Mouse (Mus musculus) urinary bladder, postnatal 14 days (tissue): ENCODE measurements at regions not wholly inside any gene's neighbourhood (a gene's known extent, or its start where the extent isn't known, plus 50 kb on each side); places are given as distances from the start of the nearest gene placed in this dataset.

ENCODE experiments used
- DNase-seq: peaks from one replicate; pipeline ENCODE4 v3.0.0; 2021; ENCODE audit warnings: low spot score

DNA sequence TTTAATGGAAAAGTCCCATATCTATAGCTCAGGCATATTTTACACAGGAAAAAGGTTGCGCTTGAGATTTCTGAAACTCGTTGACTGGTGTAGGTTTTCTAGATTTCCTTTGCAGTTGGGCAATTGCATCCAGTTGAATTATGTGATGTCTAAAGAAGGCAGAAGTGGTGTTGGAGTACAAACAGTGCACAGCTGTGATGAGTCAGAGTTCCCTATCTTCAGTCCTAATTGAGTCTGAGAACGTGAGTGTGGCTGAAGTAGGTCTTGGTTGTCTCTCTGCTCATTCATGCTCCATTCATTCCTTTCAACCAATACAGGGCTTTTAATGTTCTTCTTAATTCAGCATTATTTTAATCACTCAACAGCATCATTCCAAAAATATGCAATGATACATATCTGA lies 142.9 kb upstream of the Dpyd start:
- no peak for DNase-seq

DNA sequence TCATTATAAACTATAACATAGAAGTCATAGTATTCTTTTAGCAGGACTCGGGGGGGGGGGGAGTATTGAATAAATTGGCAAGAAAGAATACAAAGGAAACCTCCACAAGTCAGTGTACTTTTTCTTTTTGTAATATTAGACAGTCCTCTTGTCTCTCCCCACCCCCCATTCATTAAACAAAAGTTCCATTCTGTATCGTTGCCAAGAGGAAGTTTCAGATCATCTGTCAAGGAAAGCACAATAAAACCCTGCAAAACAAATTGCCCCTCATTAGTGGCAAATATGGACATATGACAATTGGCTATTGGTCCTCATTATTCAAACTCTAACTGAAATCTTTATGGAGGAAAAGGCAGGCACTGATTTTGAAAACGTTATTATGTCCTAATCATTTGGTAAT lies 140.2 kb upstream of the Dpyd start:
- no peak for DNase-seq

DNA sequence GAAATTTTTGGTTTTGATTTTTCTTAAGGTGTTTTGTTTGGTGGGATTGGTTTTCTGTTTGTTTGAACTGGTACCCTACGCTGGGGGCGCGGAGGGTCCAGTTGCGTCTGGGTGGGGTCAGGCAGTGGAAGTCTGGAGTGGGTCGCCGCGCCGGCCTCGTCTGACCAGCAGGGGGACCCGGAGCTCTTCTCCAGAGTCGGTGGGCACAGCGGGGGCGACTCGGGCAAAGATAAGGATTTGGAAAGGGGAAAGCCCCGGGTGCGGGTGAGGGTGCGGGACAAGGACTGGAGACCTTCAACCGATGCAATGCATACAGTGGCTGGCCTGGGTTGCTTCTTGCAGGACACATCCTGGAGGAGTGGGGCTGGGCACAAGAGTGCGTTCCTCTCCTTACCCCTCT lies 136.2 kb upstream of the Dpyd start:
- DNase-seq, result no peak

DNA sequence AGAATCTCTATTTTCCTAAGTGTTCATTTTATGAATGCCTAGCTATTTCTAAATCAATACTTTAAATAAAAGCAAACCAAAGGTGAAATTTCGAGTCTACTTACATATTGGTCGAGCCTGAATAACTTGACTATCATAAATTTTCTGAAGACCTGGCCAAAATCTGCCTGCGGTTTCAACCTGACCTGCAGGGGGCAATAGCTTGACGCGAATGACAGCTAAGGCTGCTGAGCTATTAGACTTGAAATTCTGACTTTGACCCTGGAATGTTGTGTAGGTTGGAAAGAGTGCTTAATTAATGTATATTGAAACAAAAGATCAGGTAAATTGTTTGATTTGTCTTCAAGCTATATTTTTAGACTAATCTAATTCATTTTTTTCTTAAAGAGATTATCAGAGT lies 133.4 kb upstream of the Dpyd start:
- peak; percentile 24 for DNase-seq

- DNase-seq, result no peak
Observed at GRCm38 (mm10) chr3:118429825-118430630, 131.9 kb upstream of the Dpyd start.

- DNase-seq, result no peak
Observed at GRCm38 (mm10) chr3:118430631-118430906, 131.4 kb upstream of the Dpyd start.

DNA sequence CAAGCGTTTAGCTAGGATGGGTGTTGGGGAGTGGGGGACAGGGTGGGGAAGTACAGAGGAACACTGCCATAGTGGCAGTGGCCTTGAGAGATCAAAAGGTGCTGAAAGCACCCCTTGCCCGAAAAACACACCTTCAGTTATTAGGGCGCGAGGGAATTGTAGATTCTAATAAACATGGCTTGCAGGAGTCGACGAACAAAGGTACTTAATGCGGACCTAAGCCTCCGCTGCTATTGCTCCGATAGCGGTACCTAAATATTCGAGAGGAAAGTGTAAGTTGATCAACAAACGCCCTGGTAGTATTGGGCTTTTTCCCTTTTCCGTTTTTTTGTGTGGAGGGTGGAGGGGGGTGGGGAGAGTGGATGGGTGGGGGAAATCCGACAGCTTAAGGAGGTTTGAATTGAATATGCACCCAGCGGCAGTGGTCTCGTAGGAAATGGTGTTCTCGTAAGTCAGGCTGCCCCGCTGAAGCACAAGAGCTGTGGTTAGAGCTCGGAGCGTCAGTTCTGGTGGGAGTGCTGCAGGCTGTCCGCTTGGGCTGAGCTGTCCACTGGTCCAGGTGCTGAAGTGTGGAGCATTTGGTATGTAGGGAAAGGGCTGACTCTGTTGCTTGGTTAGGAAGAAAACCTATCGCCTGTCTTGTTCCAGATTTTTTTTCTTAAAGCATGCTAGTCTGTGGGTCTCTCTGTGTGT lies 130.8 kb upstream of the Dpyd start:
- DNase-seq, result peak; percentile 72

DNA sequence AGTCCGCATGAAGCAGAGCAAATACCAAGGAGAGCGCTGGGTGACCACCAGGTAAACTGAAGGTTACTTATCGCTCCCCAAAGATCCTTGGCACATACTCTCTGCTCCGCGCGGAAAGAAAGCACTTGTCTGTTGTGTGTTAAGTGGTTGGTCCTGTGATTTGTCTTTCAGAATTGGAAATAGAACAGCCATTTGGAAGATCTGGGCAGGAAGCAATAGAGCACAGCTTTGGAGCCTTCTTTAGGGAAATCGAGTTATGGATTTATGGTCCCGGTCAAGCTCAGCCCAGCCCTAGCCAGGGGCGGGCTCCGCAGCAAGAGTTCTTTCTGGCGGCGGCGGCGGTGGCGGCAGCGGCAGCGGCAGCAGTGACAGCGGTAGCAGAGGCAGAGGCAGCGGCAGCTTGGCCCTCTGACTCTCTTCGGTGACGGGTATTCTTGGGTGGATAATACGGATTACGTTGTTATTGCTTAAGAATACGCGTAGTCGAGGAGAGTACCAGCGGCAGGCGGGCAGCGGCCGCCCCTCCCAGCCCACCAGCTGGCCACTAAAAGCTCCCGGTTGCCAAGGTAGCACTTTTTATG lies 128.4 kb upstream of the Dpyd start:
- DNase-seq, result no peak

GRCm38 (mm10) chr3:118434311-118434710 lies 127.6 kb upstream of the Dpyd start:
- DNase-seq, result no peak

GRCm38 (mm10) chr3:118434847-118435246 lies 127.1 kb upstream of the Dpyd start:
- no peak for DNase-seq

- no peak for DNase-seq
Observed at GRCm38 (mm10) chr3:118435248-118435647, 126.7 kb upstream of the Dpyd start.

GRCm38 (mm10) chr3:118443742-118444332 lies 118.1 kb upstream of the Dpyd start:
- DNase-seq, result no peak

GRCm38 (mm10) chr3:118445360-118445759 lies 116.6 kb upstream of the Dpyd start:
- no peak for DNase-seq

DNA sequence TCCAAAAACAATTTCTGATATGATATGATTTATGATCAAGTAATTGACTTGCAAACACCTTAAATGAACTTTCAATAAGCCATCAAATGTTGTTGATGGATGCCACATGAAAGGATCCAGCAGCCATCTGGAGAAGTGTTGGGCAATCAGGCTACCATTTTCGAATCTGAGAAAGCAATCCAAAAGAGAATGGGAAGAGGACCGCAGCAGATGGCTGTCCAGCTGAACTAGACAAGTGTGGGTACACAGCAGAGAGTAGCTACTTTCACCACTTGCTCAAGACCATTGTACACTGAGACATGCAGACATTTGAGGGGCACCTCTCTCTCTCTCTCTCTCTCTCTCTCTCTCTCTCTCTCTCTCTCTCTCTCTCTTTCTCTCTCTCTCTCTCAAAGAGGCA lies 102.3 kb upstream of the Dpyd start:
- DNase-seq, result no peak

GRCm38 (mm10) chr3:118465611-118466010 lies 96.3 kb upstream of the Dpyd start:
- no peak for DNase-seq

DNA sequence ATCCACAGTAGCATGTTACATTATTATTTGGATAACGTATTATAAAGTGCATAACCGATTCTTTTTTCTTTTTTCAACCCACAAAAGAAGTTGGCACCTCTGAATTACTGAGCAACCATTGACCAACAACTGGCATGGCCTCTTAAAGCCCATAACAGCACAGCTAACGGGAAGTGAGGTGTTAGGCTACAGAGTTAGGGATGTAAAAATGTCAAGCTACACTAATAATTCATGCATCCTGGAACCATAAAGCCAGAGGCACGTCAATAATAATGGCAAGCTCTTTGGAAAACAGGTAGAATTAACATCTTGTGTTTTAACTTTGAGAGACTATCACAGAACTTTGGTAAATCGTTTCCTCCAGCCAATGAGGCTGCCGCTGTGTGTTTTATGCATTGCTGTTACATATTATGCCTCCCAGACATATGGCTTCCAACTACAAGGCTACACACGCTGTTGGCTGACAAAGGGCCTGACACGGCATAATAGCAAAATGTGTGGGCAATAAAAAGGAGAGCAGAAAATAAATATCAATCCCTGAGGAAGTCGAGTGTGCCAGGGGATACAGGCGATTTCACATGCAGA lies 89.6 kb upstream of the Dpyd start:
- no peak for DNase-seq

DNA sequence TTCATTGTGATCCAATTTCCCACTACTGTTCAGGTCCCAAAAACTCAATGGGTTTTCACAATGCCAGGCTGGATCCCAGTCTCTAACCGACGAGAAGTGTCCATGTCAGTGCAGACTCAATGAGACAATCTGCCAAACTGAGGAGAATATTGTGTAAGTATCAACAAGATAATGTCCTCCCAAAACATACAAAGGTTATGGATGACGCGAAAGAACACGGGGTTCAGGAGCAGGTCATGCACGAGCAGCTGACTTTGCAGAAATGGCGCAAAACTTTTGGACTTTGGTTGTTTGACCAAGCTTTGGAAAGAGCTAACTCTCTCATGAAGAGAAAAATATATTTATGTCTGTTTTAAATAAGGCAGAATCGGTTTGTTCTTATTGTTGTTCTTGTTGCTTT lies 83.9 kb upstream of the Dpyd start:
- no peak for DNase-seq

GRCm38 (mm10) chr3:118480515-118481248 lies 81.2 kb upstream of the Dpyd start:
- no peak for DNase-seq

GRCm38 (mm10) chr3:118485966-118486365 lies 76.0 kb upstream of the Dpyd start:
- no peak for DNase-seq

DNA sequence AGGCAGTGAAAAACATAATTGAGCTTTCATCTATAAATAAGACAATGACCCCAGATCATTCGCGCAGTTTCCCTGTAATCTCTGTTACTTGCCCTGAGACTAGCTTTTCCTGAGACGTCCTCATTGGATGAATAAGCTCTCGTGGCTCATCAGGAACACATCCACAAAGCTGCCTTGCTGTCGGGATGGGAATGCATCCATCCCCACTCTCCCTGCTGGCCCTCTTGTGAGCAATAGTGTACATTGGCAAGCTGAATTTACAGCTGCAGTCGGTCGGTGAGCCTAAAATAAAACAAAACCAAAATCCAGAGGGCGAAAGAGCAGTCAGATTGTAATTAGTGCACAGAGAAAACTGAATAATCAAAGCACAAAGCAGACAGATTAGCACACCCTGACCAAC lies 74.5 kb upstream of the Dpyd start:
- DNase-seq, result no peak

DNA sequence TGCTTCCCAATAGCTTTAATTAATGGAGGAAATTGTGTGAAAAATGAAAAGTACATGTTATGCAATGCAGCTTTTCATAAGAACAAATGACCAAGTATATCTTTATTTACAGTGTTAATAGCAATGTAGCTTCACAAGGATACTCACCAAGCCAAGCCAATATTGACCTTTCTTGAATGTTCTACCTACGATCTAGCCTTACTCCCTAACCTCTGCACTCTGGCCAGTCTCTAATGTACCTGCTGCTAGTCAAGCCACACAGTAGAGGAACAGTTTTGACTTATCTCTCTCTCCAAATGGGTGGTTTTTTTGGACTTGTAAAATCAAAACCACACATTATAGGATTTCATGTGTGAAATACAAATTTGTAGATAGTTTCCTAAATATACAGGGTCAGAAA lies 70.8 kb upstream of the Dpyd start:
- DNase-seq, result no peak

- DNase-seq, result no peak
Observed at GRCm38 (mm10) chr3:118491871-118492270, 70.1 kb upstream of the Dpyd start.
